ENCODE assay signal across 15 mouse cellular contexts in the genomic region with DNA sequence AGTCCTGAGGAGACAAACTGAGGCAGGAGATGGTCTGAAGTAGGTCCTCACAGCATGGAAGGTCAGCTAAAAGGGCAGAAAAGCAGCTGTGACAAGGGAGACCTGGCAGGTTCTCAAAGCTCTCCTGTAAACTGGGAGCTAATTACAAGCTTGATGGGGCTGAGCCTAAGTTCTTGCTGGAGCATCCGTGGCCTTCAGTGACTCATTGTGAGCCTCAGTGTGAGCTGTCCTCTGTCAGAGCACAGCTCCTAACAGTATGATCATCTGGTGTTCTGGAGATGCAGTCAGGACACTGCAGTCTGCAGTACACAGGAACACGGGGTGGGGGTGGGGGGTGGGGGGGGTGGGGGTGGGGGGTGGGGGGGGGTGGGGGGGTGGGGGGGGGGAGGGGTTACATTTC. TPM values are rescaled to one million over a fixed set of nuclear protein-coding genes. Genes with fewer than 3 reads are reported as not detected.
DNase-seq lines count a peak whose midpoint lies in the region; ATAC-seq and TF ChIP-seq lines count a peak whose summit lies in the region.
"Had no signal": no experiment of that assay in that cellular context is flagged by ENCODE, and none has a peak within 500 bp of the region (broad histone marks: within the 10 kb centered on the region; RNA-seq: fewer than 3 reads in every experiment).

No protein-coding gene starts in this region.

- peaks cover 29% of the 10 kb centered on the region for H3K36me3 ChIP-seq in lung, embryonic 14.5 days (ENCODE audit: insufficient read depth)
- H3K36me3 ChIP-seq in stomach, embryonic 15.5 days, result no peaks in the 10 kb centered on the region
- H3K36me3 ChIP-seq in kidney, adult 2 months (ENCODE audit: control insufficient read depth, insufficient read depth, low read length), result no peaks in the 10 kb centered on the region; the same call in 1 of the 2 replicates

- peak; percentile 44; the same call in 1 of the 2 replicates for ATAC-seq in lung, embryonic 14.5 days (ENCODE audit: insufficient read depth)
- ATAC-seq in stomach, embryonic 15.5 days (ENCODE audit: insufficient read depth, low FRiP score, low read depth), result no peak

- H3K4me1 ChIP-seq in lung, embryonic 14.5 days (ENCODE audit: insufficient read depth), result no peaks in the 10 kb centered on the region
- H3K4me1 ChIP-seq in stomach, embryonic 15.5 days, result no peaks in the 10 kb centered on the region
- peaks cover 1% of the 10 kb centered on the region for H3K4me1 ChIP-seq in kidney, adult 2 months (ENCODE audit: control insufficient read depth, insufficient read depth, low read length)
- H3K4me1 ChIP-seq: embryonic facial prominence, embryonic 12.5 days; forebrain, embryonic 12.5 days had no signal

- H3K27ac ChIP-seq in lung, embryonic 14.5 days (ENCODE audit: low read depth), result no peak overlapping the region; the same call in 1 of the 2 replicates
- H3K27ac ChIP-seq in stomach, embryonic 15.5 days, result peak overlapping the region; percentile 57; the same call in 1 of the 2 replicates
- H3K27ac ChIP-seq in kidney, adult 2 months (ENCODE audit: insufficient read depth, low read depth, low read length), result no peak overlapping the region
- H3K27ac ChIP-seq: embryonic facial prominence, embryonic 12.5 days; forebrain, embryonic 12.5 days; heart, embryonic 13.5 days; kidney, embryonic 15.5 days; layer of hippocampus, adult 2 months had no signal

- no peak for TF ChIP-seq POLR2A in kidney, adult 2 months (IDR thresholded peaks at IDR 0.05; ENCODE audit: low read depth, low read length)

- H3K4me3 ChIP-seq in lung, embryonic 14.5 days (ENCODE audit: low read depth, low read length), result no peak overlapping the region
- H3K4me3 ChIP-seq in stomach, embryonic 15.5 days (replicated peaks), result no peak overlapping the region
- no peak overlapping the region for H3K4me3 ChIP-seq in kidney, adult 2 months (ENCODE audit: insufficient read depth, low read depth, low read length)
- H3K4me3 ChIP-seq: embryonic facial prominence, embryonic 12.5 days; forebrain, embryonic 12.5 days; heart, embryonic 13.5 days; kidney, embryonic 15.5 days; layer of hippocampus, adult 2 months had no signal

- TF ChIP-seq CTCF in lung, embryonic 14.5 days (IDR thresholded peaks at IDR 0.05; ENCODE audit: low read depth), result no peak
- TF ChIP-seq CTCF in kidney, adult 2 months (conservative IDR thresholded peaks at IDR 0.05; ENCODE audit: insufficient read depth, insufficient read length, low read depth, low read length), result no peak

- no peaks in the 10 kb centered on the region for H3K9me3 ChIP-seq in lung, embryonic 14.5 days (ENCODE audit: low read depth, low read length)
- H3K9me3 ChIP-seq in stomach, embryonic 15.5 days, result no peaks in the 10 kb centered on the region
- H3K9me3 ChIP-seq: embryonic facial prominence, embryonic 12.5 days; forebrain, embryonic 12.5 days; heart, embryonic 13.5 days; kidney, embryonic 15.5 days had no signal

- 42% methylated on average over 1 of the region's 2 CpGs for WGBS in lung, embryonic 14.5 days
- WGBS in stomach, embryonic 15.5 days, result 26% methylated on average over 1 of the region's 2 CpGs
- 27% methylated on average over 2 of the region's 2 CpGs for WGBS in kidney, adult 2 months

- H3K4me2 ChIP-seq in lung, embryonic 14.5 days, result no peak overlapping the region
- no peak overlapping the region for H3K4me2 ChIP-seq in stomach, embryonic 15.5 days
- H3K4me2 ChIP-seq: embryonic facial prominence, embryonic 12.5 days; forebrain, embryonic 12.5 days; heart, embryonic 13.5 days; kidney, embryonic 15.5 days had no signal

- H3K27me3 ChIP-seq in lung, embryonic 14.5 days (ENCODE audit: insufficient read depth, low read length), result no peaks in the 10 kb centered on the region
- no peaks in the 10 kb centered on the region for H3K27me3 ChIP-seq in stomach, embryonic 15.5 days (replicated peaks)
- no peaks in the 10 kb centered on the region for H3K27me3 ChIP-seq in kidney, adult 2 months (replicated peaks; ENCODE audit: control insufficient read depth, insufficient read depth, low read length)
- H3K27me3 ChIP-seq: embryonic facial prominence, embryonic 12.5 days; forebrain, embryonic 12.5 days; heart, embryonic 13.5 days; kidney, embryonic 15.5 days had no signal

- DNase-seq in adrenal gland, postnatal 25 days, result peak; percentile 26
- no peak for DNase-seq in adrenal gland, adult 8-10 months
- DNase-seq in lung, embryonic 14.5 days, result no peak
- no peak for DNase-seq in lung, postnatal 10 days
- peak; percentile 85 for DNase-seq in brain, adult 2 months (ENCODE audit: low read depth, low spot score)
- DNase-seq in layer of hippocampus, postnatal 25 days (ENCODE audit: extremely low spot score in 1 of 2, low spot score in 1 of 2), result no peak
- DNase-seq in kidney, adult 2 months, result no peak
- DNase-seq: gastrocnemius, postnatal 14 days; thymus, adult 18-20 months had no signal

- no peak overlapping the region for H3K9ac ChIP-seq in lung, embryonic 14.5 days
- H3K9ac ChIP-seq in stomach, embryonic 15.5 days, result no peak overlapping the region
- H3K9ac ChIP-seq: embryonic facial prominence, embryonic 12.5 days; forebrain, embryonic 12.5 days; heart, embryonic 13.5 days; kidney, embryonic 15.5 days had no signal

RNA-seq across cellular contexts. Expression of gene Kmt2e, which starts 32.2 kb away (rescaled TPM):
- total RNA-seq in adrenal gland, postnatal 25 days (2021), result 77.2 and 90.2 TPM in 2 replicates
- total RNA-seq in adrenal gland, adult 8-10 months (2022), result 100 to 1,000 TPM in 2 of 4 experiments, 10 to 100 TPM in 2; 71.4 to 117 (median 87.8) TPM
- 72.8 and 83.2 TPM in 2 replicates for polyA plus RNA-seq in lung, embryonic 14.5 days (2014; fragmentation: Nextera tagmentation; extraction: Ambion mirVana)
- 95.2 and 99.7 TPM in 2 replicates for polyA plus RNA-seq in stomach, embryonic 15.5 days (2015; fragmentation: Nextera tagmentation; extraction: Ambion mirVana)
- 100 to 1,000 TPM in 1 of 2 experiments, 10 to 100 TPM in 1; 80.8 to 102 TPM for total RNA-seq in layer of hippocampus, postnatal 25 days (2021)
- polyA plus RNA-seq in kidney, adult 2 months (2012; rRNA removed), result 18.8 and 19.8 TPM in 2 replicates

Comparison
In these comparisons a context has a peak if more than half of its experiments do, and no peak if none do; other contexts are left out.
1. DNase-seq: peak in adrenal gland, postnatal 25 days (single experiment) and brain, adult 2 months (single experiment); none in adrenal gland, adult 8-10 months (single experiment), lung, embryonic 14.5 days (single experiment), lung, postnatal 10 days (single experiment), layer of hippocampus, postnatal 25 days (0 of 2) and kidney, adult 2 months (single experiment).